Mouse (Mus musculus): ENCODE data around the gene Lrba.

GRCm38 (mm10) chr3:86796716-86797115 is 572.2 kb downstream of the Lrba start:
- TF ChIP-seq CTCF (IDR thresholded peaks at IDR 0.05; ENCODE audit: low read depth) (peak; percentile 61), EP300 (IDR thresholded peaks at IDR 0.05; ENCODE audit: low read depth) (no peak)

Data from heart, postnatal 0 days (tissue).